In genomic region chr7:45365742-45366651, GRCm38 (mm10) we compare ENCODE assay signal across 8 mouse cellular contexts. TPM values are rescaled to one million over a fixed set of nuclear protein-coding genes. Genes with fewer than 3 reads are reported as not detected.
A peak's percentile ranks its signal among the peaks of the same experiment; 100 is the strongest.
DNase-seq lines count a peak whose midpoint lies in the region; ATAC-seq and TF ChIP-seq lines count a peak whose summit lies in the region.

No protein-coding gene starts in this region.

- peaks cover 73% of the 10 kb centered on the region for H3K27me3 ChIP-seq in heart, embryonic 14.5 days (ENCODE audit: control insufficient read depth, insufficient read depth, low read length)
- peaks cover 39% of the 10 kb centered on the region for H3K27me3 ChIP-seq in midbrain, embryonic 13.5 days

- H3K4me2 ChIP-seq in heart, embryonic 14.5 days (ENCODE audit: low read length), result peak overlapping the region; percentile 99
- H3K4me2 ChIP-seq in midbrain, embryonic 13.5 days (replicated peaks), result peak overlapping the region; percentile 84

- H3K27ac ChIP-seq in cortical plate, adult 2 months (ENCODE audit: insufficient read depth, low read length), result peak overlapping the region; percentile 70
- H3K27ac ChIP-seq in heart, embryonic 14.5 days (replicated peaks in 1 of 2; ENCODE audit: control insufficient read depth in 1 of 2, insufficient read depth in 1 of 2, low read depth in 2 of 2, low read length in 2 of 2), result no peak overlapping the region
- H3K27ac ChIP-seq in midbrain, embryonic 13.5 days, result peak overlapping the region; percentile 70

- peak overlapping the region; percentile 90 for H3K4me3 ChIP-seq in cortical plate, adult 2 months (ENCODE audit: insufficient read depth, low read length)
- peak overlapping the region; percentile 42 to 62 for H3K4me3 ChIP-seq in heart, embryonic 14.5 days (ENCODE audit: control insufficient read depth in 1 of 2, insufficient read depth in 1 of 2, low read depth in 1 of 2, low read length in 2 of 2)
- peak overlapping the region; percentile 85 for H3K4me3 ChIP-seq in midbrain, embryonic 13.5 days (replicated peaks)

- DNase-seq in thymus, postnatal 14 days, result peak; percentile 31
- DNase-seq in thymus, postnatal 25 days, result no peak
- DNase-seq in kidney, postnatal 14 days, result peak; percentile 62
- peak; percentile 20 to 50 for DNase-seq in urinary bladder, postnatal 36 days (ENCODE audit: low spot score in 2 of 2)
- DNase-seq in thymus, postnatal 10 days (ENCODE audit: low spot score in 2 of 2), result no peak

- no peak for ATAC-seq in heart, embryonic 14.5 days (ENCODE audit: insufficient number of reproducible peaks, insufficient read depth, low FRiP score, low read depth)
- ATAC-seq in midbrain, embryonic 13.5 days, result peak; percentile 7

- peaks cover 5% of the 10 kb centered on the region; the same call in 1 of the 2 replicates for H3K4me1 ChIP-seq in cortical plate, adult 2 months (ENCODE audit: control insufficient read depth, insufficient read depth, low read length)
- peaks cover 12 to 36% of the 10 kb centered on the region in 2 experiments for H3K4me1 ChIP-seq in heart, embryonic 14.5 days (ENCODE audit: control insufficient read depth in 2 of 2, insufficient read depth in 2 of 2, low read length in 2 of 2)
- peaks cover 72% of the 10 kb centered on the region for H3K4me1 ChIP-seq in midbrain, embryonic 13.5 days (replicated peaks)

- TF ChIP-seq POLR2A in cortical plate, adult 2 months (IDR thresholded peaks at IDR 0.05; ENCODE audit: extremely low read depth, insufficient read depth, low read length), result no peak

- WGBS in heart, embryonic 14.5 days, result 4% methylated on average over 33 of the region's 35 CpGs
- 3% methylated on average over 35 of the region's 35 CpGs for WGBS in midbrain, embryonic 13.5 days

- TF ChIP-seq CTCF in cortical plate, adult 2 months (IDR thresholded peaks at IDR 0.05; ENCODE audit: extremely low read depth, insufficient read depth, low read length), result no peak

- H3K9me3 ChIP-seq in heart, embryonic 14.5 days (ENCODE audit: control insufficient read depth, low read length), result no peaks in the 10 kb centered on the region
- no peaks in the 10 kb centered on the region for H3K9me3 ChIP-seq in midbrain, embryonic 13.5 days

- H3K36me3 ChIP-seq in heart, embryonic 14.5 days (ENCODE audit: control insufficient read depth, insufficient read depth, low read length), result no peaks in the 10 kb centered on the region
- H3K36me3 ChIP-seq in midbrain, embryonic 13.5 days, result no peaks in the 10 kb centered on the region

- H3K9ac ChIP-seq in heart, embryonic 14.5 days (ENCODE audit: low read length), result peak overlapping the region; percentile 69
- peak overlapping the region; percentile 88 for H3K9ac ChIP-seq in midbrain, embryonic 13.5 days (replicated peaks)

RNA-seq across cellular contexts. Expression of gene Ppfia3, which starts 0.8 kb away (rescaled TPM):
- 164 and 167 TPM in 2 replicates for polyA plus RNA-seq in cortical plate, adult 2 months (2012; rRNA removed)
- 2.7 and 2.8 TPM in 2 replicates for polyA plus RNA-seq in heart, embryonic 14.5 days (2014; fragmentation: Nextera tagmentation; extraction: Ambion mirVana)
- 17.2 and 19.8 TPM in 2 replicates for polyA plus RNA-seq in midbrain, embryonic 13.5 days (2015; fragmentation: Nextera tagmentation; extraction: Ambion mirVana)

RNA-seq across cellular contexts. Expression of gene Lin7b, which starts 4.4 kb away (rescaled TPM):
- polyA plus RNA-seq in cortical plate, adult 2 months (2012; rRNA removed), result 336 TPM in 2 replicates
- 1.0 and 1.1 TPM in 2 replicates for polyA plus RNA-seq in heart, embryonic 14.5 days (2014; fragmentation: Nextera tagmentation; extraction: Ambion mirVana)
- polyA plus RNA-seq in midbrain, embryonic 13.5 days (2015; fragmentation: Nextera tagmentation; extraction: Ambion mirVana), result 7.1 and 7.9 TPM in 2 replicates

RNA-seq across cellular contexts. Expression of gene Snrnp70, which starts 29.5 kb away (rescaled TPM):
- polyA plus RNA-seq in cortical plate, adult 2 months (2012; rRNA removed), result 720 and 793 TPM in 2 replicates
- 64.1 and 65.2 TPM in 2 replicates for polyA plus RNA-seq in heart, embryonic 14.5 days (2014; fragmentation: Nextera tagmentation; extraction: Ambion mirVana)
- polyA plus RNA-seq in midbrain, embryonic 13.5 days (2015; fragmentation: Nextera tagmentation; extraction: Ambion mirVana), result 223 and 238 TPM in 2 replicates

RNA-seq across cellular contexts. Expression of gene Hrc, which starts 30.9 kb away (rescaled TPM):
- 0.35 and 0.55 TPM in 2 replicates for polyA plus RNA-seq in cortical plate, adult 2 months (2012; rRNA removed)
- polyA plus RNA-seq in heart, embryonic 14.5 days (2014; fragmentation: Nextera tagmentation; extraction: Ambion mirVana), result 24.1 and 28.3 TPM in 2 replicates
- 0.10 and 0.26 TPM in 2 replicates for polyA plus RNA-seq in midbrain, embryonic 13.5 days (2015; fragmentation: Nextera tagmentation; extraction: Ambion mirVana)

RNA-seq across cellular contexts. Expression of gene Trpm4, which starts 32.4 kb away (rescaled TPM):
- 29.1 and 35.1 TPM in 2 replicates for polyA plus RNA-seq in cortical plate, adult 2 months (2012; rRNA removed)
- 11.1 and 12.4 TPM in 2 replicates for polyA plus RNA-seq in heart, embryonic 14.5 days (2014; fragmentation: Nextera tagmentation; extraction: Ambion mirVana)
- polyA plus RNA-seq in midbrain, embryonic 13.5 days (2015; fragmentation: Nextera tagmentation; extraction: Ambion mirVana), result 7.3 and 10.8 TPM in 2 replicates

Comparison
In these comparisons a context has a peak if more than half of its experiments do, and no peak if none do; other contexts are left out.
1. DNase-seq: peak in thymus, postnatal 14 days (single experiment), kidney, postnatal 14 days (single experiment) and urinary bladder, postnatal 36 days (2 of 2); none in thymus, postnatal 25 days (single experiment) and thymus, postnatal 10 days (0 of 2).
2. H3K27ac ChIP-seq: peak in cortical plate, adult 2 months (single experiment) and midbrain, embryonic 13.5 days (single experiment); none in heart, embryonic 14.5 days (0 of 2).
3. RNA of gene Lin7b, which starts 4.4 kb away (polyA plus RNA-seq): 336 TPM in cortical plate, adult 2 months; 7.1 to 7.9 TPM in midbrain, embryonic 13.5 days and 1.0 to 1.1 TPM in heart, embryonic 14.5 days; every median in the first group is over 10 times any median in the second.
4. Peak in every context shown above with its lines, with median percentiles within 50 percentile points of each other: H3K4me3 ChIP-seq.